Mouse (Mus musculus): Measurements from ENCODE around the gene Stmn3.
"Not testable (repeated sequence)": the region's sequence is repeated elsewhere in the genome, so short reads cannot be mapped to it uniquely, and the experiment has no call there.

DNA sequence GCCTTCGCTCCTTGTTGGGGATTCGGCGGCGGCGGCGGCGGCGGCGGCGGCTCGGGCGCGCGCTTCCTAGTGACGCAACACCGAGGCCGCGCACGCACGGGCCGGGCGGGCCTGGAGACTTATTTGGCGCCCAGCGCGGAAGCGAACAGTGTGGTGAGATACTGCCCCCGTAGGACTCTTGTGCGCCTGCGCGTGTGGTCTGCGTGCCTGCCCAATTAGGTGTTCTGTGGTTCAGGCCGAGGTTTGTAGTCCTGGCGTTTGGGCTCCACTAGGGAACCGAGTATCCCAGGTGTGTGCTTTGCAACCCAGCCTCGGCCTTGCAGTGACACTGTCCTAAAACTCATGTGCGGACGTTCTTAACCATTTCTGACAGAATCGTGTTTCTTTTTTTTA lies 26.3 kb downstream of the Stmn3 start, which contains the start of gene Gmeb2:
- peak; percentile 72 for TF ChIP-seq POLR2A (IDR thresholded peaks at IDR 0.05; ENCODE audit: insufficient read depth, low read length)
- not testable (repeated sequence) for TF ChIP-seq CTCF (IDR thresholded peaks at IDR 0.05; ENCODE audit: low read depth, low read length)
